Mouse (Mus musculus): ENCODE results near the gene Vmn1r107.
"Not testable (repeated sequence)": the region's sequence is repeated elsewhere in the genome, so short reads cannot be mapped to it uniquely, and the experiment has no call there.

The Vmn1r107 gene

DNA sequence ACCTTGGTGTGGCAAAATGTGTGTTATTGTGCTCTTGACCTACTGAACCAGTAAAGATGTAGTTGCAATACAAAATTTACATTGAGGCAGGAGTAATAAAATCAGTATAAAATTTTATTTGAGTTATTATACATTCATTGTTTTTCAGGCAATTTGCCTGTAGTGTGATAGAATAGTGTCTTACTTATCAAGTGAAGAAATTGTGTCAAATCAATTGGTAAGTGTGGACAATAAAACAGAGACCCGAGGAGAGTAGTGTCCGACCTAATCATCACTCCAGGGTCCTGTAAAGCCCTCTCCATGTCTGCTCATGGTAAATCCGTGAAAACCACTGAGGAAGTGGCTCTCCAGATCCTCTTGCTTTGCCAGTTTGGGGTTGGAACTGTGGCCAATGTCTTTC, at the start of gene Vmn1r107:
TSS of gene Vmn1r107 (plus strand) at position 301 of the 400 bp plus-strand sequence.
- not testable (repeated sequence) for DNase-seq

DNA sequence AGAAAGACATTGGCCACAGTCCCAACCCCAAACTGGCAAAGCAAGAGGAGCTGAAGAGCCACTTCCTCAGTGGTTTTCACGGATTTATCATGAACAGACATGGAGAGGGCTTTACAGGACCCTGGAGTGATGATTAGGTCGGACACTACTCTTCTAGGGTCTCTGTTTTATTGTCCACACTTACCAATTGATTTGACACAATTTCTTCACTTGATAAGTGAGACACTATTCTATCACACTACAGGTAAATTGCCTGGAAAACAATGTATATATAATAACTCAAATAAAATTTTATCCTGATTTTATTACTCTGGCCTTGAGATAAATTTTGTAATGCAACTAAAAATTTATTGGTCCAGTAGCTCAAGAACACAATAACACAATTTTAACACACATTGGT, 34.4 kb downstream of the Vmn1r107 start, which contains the start of gene Vmn1r111:
TSS of gene Vmn1r111 (minus strand) at position 101 of the 400 bp plus-strand sequence.
- not testable (repeated sequence) for DNase-seq
